Mouse (Mus musculus) midbrain, embryonic 16.5 days (tissue): ENCODE data around the gene Ntrk3. TPM values are rescaled to one million over a fixed set of nuclear protein-coding genes. Genes with fewer than 3 reads are reported as not detected.

Experiments
- ATAC-seq: fragments of 200-750 bp; cut with Nextera tagmentation; 2 replicates; pipeline ENCODE4 v1.8.0; 2017; ENCODE audit warnings: moderate TSS enrichment
- H3K27ac ChIP-seq: fragments of 300-500 bp; sonication (generic); 2 replicates; pipeline ENCODE4 v1.5.1; 2014; ENCODE audit warnings: mild to moderate bottlenecking, low read length, mixed read lengths
- H3K27me3 ChIP-seq: fragments of 300-500 bp; sonication (generic); 2 replicates; pipeline ENCODE4 v1.6.1; 2014; ENCODE audit warnings: low read depth, low read length, mixed read lengths; ENCODE audit not compliant: control insufficient read depth, insufficient read depth
- H3K36me3 ChIP-seq: fragments of 300-500 bp; sonication (generic); 2 replicates; pipeline ENCODE4 v1.6.1; 2014; ENCODE audit warnings: mild to moderate bottlenecking, low read length, moderate library complexity, mixed read lengths; ENCODE audit not compliant: control insufficient read depth, insufficient read depth
- H3K4me1 ChIP-seq: fragments of 300-500 bp; sonication (generic); 2 replicates; pipeline ENCODE4 v1.6.1; 2014; ENCODE audit warnings: mild to moderate bottlenecking, low read length, mixed read lengths; ENCODE audit not compliant: control insufficient read depth, insufficient read depth
- H3K4me2 ChIP-seq: fragments of 300-500 bp; sonication (generic); 2 replicates; pipeline ENCODE4 v1.6.1; 2014; ENCODE audit warnings: mild to moderate bottlenecking, low read length, mixed read lengths
- H3K4me3 ChIP-seq: fragments of 300-500 bp; sonication (generic); 2 replicates; pipeline ENCODE4 v1.5.1; 2014; ENCODE audit warnings: low read depth, mild to moderate bottlenecking, low read length, moderate library complexity, mixed read lengths
- H3K9ac ChIP-seq: fragments of 300-500 bp; sonication (generic); 2 replicates; pipeline ENCODE4 v1.6.1; 2014; ENCODE audit warnings: low read depth, low read length, mixed read lengths
- H3K9me3 ChIP-seq: fragments of 300-500 bp; sonication (generic); replicated peaks from 2 replicates; pipeline ENCODE4 v1.6.1; 2014; ENCODE audit warnings: mild to moderate bottlenecking, low read length, mixed read lengths; ENCODE audit not compliant: control insufficient read depth, poor library complexity, severe bottlenecking
- WGBS: fragments of 180-500 bp; shearing (Covaris S2); extraction: QIAGEN DNeasy Blood & Tissue Kit; methylation state at CpG from one replicate; pipeline ENCODE4 v1.1.7; 2014; 5-methylcytosine and 5-hydroxymethylcytosine counted together
- polyA plus RNA-seq: library from polyadenylated mRNA; unstranded; fragments of >200 nt; fragmentation: Nextera tagmentation; extraction: Ambion mirVana; gene quantifications from 2 replicates; pipeline ENCODE4 v1.2.1, GENCODE M21; 2015

Gene Ntrk3
- polyA plus RNA-seq, 1 experiment from 2014 or later = 24.7 TPM

GRCm38 (mm10) chr7:78328301-78328700, 409.5 kb downstream of the Ntrk3 start:
- no peaks in the 10 kb centered on the region for H3K9me3 ChIP-seq
- H3K27me3 ChIP-seq = no peaks in the 10 kb centered on the region
- 86% methylated on average over 2 of the region's 2 CpGs for WGBS
- H3K4me1 ChIP-seq = no peaks in the 10 kb centered on the region
- H3K27ac ChIP-seq = no peak overlapping the region
- H3K9ac ChIP-seq = no peak overlapping the region
- ATAC-seq = no peak
- no peak overlapping the region for H3K4me3 ChIP-seq
- H3K4me2 ChIP-seq = no peak overlapping the region
- H3K36me3 ChIP-seq = no peaks in the 10 kb centered on the region

- H3K9me3 ChIP-seq = no peaks in the 10 kb centered on the region
- no peaks in the 10 kb centered on the region for H3K36me3 ChIP-seq
- H3K9ac ChIP-seq = no peak overlapping the region
- H3K27me3 ChIP-seq = no peaks in the 10 kb centered on the region
- H3K27ac ChIP-seq = no peak overlapping the region
- no peak overlapping the region for H3K4me2 ChIP-seq
- no peaks in the 10 kb centered on the region for H3K4me1 ChIP-seq
- no peak overlapping the region for H3K4me3 ChIP-seq
- 59% methylated on average over 3 of the region's 3 CpGs for WGBS
- ATAC-seq = no peak
Observed at GRCm38 (mm10) chr7:78326185-78326584, 411.6 kb downstream of the Ntrk3 start.

- no peak overlapping the region for H3K4me3 ChIP-seq
- no peaks in the 10 kb centered on the region for H3K27me3 ChIP-seq
- 87% methylated on average over 4 of the region's 4 CpGs for WGBS
- no peak overlapping the region for H3K9ac ChIP-seq
- no peak overlapping the region for H3K4me2 ChIP-seq
- no peaks in the 10 kb centered on the region for H3K36me3 ChIP-seq
- ATAC-seq = no peak
- no peaks in the 10 kb centered on the region for H3K4me1 ChIP-seq
- H3K27ac ChIP-seq = no peak overlapping the region
- H3K9me3 ChIP-seq = no peaks in the 10 kb centered on the region
Observed at GRCm38 (mm10) chr7:78318640-78319039, 419.2 kb downstream of the Ntrk3 start.

- Histone ChIP-seq H3K36me3 (peaks cover 5% of the 10 kb centered on the region; the same call in 1 of the 2 replicates), H3K27me3 (no peaks in the 10 kb centered on the region), H3K9me3 (peaks cover 14% of the 10 kb centered on the region), H3K27ac (no peak overlapping the region), H3K4me2 (no peak overlapping the region), H3K4me3 (no peak overlapping the region), H3K9ac (no peak overlapping the region), H3K4me1 (no peaks in the 10 kb centered on the region)
- WGBS = 92% methylated on average over 1 of the region's 1 CpGs
- ATAC-seq = no peak
Observed at GRCm38 (mm10) chr7:78305770-78306169, 432.0 kb downstream of the Ntrk3 start.

- peaks cover 5% of the 10 kb centered on the region; the same call in 1 of the 2 replicates for H3K36me3 ChIP-seq
- no peak overlapping the region for H3K4me3 ChIP-seq
- no peak overlapping the region for H3K9ac ChIP-seq
- H3K9me3 ChIP-seq = peaks cover 9% of the 10 kb centered on the region
- WGBS = 92% methylated on average over 1 of the region's 1 CpGs
- no peak for ATAC-seq
- H3K27ac ChIP-seq = no peak overlapping the region
- no peaks in the 10 kb centered on the region for H3K27me3 ChIP-seq
- H3K4me2 ChIP-seq = no peak overlapping the region
- H3K4me1 ChIP-seq = no peaks in the 10 kb centered on the region
Observed at GRCm38 (mm10) chr7:78305029-78305428, 432.8 kb downstream of the Ntrk3 start.

GRCm38 (mm10) chr7:78297290-78297689, 440.5 kb downstream of the Ntrk3 start:
- peaks cover 5% of the 10 kb centered on the region; the same call in 1 of the 2 replicates for H3K36me3 ChIP-seq
- no peaks in the 10 kb centered on the region for H3K27me3 ChIP-seq
- H3K9ac ChIP-seq = no peak overlapping the region
- H3K4me2 ChIP-seq = no peak overlapping the region
- H3K4me3 ChIP-seq = no peak overlapping the region
- 89% methylated on average over 5 of the region's 5 CpGs for WGBS
- no peak overlapping the region for H3K27ac ChIP-seq
- no peak for ATAC-seq
- H3K4me1 ChIP-seq = no peaks in the 10 kb centered on the region
- no peaks in the 10 kb centered on the region for H3K9me3 ChIP-seq

GRCm38 (mm10) chr7:78294322-78294721, 443.5 kb downstream of the Ntrk3 start:
- H3K36me3 ChIP-seq = no peaks in the 10 kb centered on the region
- no peak overlapping the region for H3K4me2 ChIP-seq
- no peaks in the 10 kb centered on the region for H3K27me3 ChIP-seq
- WGBS = 75% methylated on average over 3 of the region's 3 CpGs
- no peak overlapping the region for H3K4me3 ChIP-seq
- no peaks in the 10 kb centered on the region for H3K9me3 ChIP-seq
- no peak overlapping the region for H3K27ac ChIP-seq
- H3K4me1 ChIP-seq = no peaks in the 10 kb centered on the region
- no peak for ATAC-seq
- H3K9ac ChIP-seq = no peak overlapping the region

GRCm38 (mm10) chr7:78290186-78290585, 447.6 kb downstream of the Ntrk3 start:
- ATAC-seq = no peak
- Histone ChIP-seq H3K4me2 (no peak overlapping the region), H3K9ac (no peak overlapping the region), H3K27ac (no peak overlapping the region), H3K9me3 (no peaks in the 10 kb centered on the region), H3K4me3 (no peak overlapping the region), H3K27me3 (no peaks in the 10 kb centered on the region), H3K36me3 (no peaks in the 10 kb centered on the region), H3K4me1 (no peaks in the 10 kb centered on the region)
- 31% methylated on average over 2 of the region's 2 CpGs for WGBS

GRCm38 (mm10) chr7:78286516-78287238, 451.1 kb downstream of the Ntrk3 start:
- WGBS = 98% methylated on average over 2 of the region's 2 CpGs
- H3K9me3 ChIP-seq = no peaks in the 10 kb centered on the region
- no peak overlapping the region for H3K4me3 ChIP-seq
- H3K4me1 ChIP-seq = no peaks in the 10 kb centered on the region
- H3K27ac ChIP-seq = no peak overlapping the region
- no peak overlapping the region for H3K9ac ChIP-seq
- no peak for ATAC-seq
- no peaks in the 10 kb centered on the region for H3K36me3 ChIP-seq
- H3K4me2 ChIP-seq = no peak overlapping the region
- H3K27me3 ChIP-seq = no peaks in the 10 kb centered on the region
